Mouse (Mus musculus): ENCODE measurements at regions not wholly inside any gene's neighbourhood (a gene's known extent, or its start where the extent isn't known, plus 50 kb on each side); places are given as distances from the start of the nearest gene placed in this dataset.
"Not testable (repeated sequence)": the region's sequence is repeated elsewhere in the genome, so short reads cannot be mapped to it uniquely, and the experiment has no call there.

DNA sequence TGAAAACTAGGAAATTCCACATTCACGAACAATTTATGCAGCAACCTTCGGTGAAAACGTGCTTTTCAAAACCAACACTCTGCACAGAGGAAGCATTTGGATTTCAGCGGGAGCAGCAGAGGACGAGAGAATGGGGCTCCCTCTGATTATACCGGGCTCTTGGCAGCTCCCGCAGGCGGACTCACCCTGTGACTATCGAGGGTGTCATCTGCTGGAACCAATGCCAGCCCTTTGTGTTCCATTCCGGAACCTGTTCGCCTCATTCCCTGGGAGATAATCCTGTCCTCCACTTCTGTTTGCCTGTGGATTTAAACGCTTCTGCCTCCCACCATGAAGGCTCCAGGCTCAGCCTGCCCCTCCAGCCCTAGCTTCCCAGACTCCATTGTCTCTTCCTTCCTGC is 77.1 kb downstream of the Utp18 start:
- DNase-seq = peak; percentile 33 to 64

DNA sequence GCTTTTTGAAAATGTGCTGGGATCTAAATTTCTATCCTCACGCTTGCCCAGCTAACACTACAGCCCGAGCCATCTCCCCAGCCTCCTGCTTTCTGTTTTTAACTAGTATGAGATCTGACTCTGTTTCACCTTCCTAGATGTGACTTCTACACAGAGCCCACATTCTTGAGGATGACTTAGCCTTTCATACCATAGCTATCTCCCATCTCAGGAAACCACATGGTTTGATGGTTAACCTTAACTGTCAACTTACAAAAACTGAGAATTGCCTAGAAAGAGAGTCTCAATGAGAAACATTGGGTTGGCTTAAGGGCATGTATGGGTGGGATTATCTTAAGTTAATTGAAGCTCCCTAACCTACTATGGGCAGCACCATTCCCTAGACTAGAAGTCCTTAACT is 78.4 kb downstream of the Utp18 start:
- DNase-seq = no peak

DNA sequence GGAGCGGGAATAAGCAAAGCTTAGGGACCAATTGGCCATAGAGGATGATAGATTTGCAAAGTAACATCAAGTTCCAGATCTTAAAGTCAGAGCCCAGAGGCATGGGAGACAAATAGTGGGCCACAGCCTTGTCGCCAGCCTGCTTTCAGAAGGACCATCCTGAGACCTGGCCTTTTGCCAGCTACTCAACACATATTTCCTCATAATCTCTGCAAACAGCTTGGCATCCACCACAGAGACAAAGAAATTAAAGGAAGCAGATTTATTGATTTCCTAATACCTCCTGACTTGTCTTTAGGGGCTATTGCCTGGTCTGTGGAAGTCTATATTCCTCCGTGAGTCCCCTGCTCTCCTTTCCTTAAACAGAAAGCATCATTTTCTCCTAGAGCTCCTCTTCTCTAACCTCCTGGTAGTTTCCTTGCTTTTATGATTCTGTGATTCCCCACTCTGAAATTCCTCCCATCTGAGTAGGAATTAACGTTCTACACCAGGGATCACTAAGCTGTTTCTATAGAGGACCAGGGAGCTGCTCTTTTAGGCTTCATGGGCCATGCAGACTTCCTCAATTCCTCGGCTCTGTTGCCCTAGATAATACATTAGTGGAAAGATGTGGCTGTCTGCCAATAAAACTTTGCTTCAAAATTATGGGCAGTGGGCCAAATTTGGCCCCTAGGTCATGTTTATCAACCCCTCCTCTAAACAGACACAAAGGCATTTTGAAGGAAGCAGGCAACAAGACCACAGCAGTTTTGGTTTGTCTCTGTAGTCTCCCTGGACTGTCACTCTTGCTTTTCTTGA is 114.2 kb downstream of the Utp18 start:
- DNase-seq = peak; percentile 21 to 23

DNA sequence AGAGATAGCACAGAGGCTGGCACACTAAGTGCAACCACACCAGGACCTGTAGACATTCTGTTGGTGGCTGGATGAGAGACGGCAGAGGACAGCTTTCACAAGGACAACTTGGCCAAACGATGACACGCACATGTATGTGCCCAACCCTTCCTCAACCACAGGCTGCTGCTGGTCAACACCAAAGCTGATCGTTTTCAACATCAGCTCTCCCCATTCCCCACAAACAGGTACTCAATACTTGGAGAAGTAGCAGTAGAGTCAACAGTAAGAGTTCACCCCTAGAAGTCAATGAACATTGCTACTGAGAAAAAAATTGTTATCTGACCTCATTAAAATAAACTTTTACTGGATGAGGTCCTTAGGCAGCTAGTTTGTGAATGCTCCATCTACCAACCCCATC is 119.6 kb downstream of the Utp18 start:
- DNase-seq = no peak

DNA sequence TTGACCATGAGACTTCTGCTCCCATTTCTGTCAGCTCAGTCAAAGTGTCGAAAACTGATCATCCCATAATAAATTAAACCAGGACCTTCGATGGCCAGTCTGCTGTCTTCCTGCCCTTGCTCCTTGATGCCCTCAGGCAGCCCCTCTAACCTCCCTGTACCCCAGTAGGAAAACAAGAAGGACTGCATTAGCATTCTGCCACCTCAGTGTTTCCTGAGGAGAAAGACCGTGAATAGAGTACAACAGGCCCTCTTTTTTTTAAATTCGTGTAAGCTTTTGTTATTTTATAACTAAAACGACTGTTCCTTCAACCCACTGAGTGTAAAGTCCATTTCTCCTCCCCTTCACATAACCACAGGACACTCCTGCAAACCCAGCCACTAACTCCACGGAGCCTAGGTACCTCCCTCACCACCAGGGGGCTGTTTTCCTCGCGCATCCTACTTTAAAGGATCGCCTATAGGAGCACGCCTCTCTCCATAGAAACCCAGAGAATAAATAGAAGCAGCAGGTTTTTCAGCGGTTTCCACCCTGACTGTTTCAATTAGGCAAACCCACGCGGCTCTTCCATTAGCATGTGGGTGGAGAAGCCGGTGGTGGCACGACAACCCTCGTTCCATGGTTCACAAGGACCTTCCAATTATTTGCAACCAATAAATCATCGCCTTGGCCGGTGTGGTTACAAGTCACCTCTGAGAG is 122.6 kb downstream of the Utp18 start:
- DNase-seq = peak; percentile 66 to 70

DNA sequence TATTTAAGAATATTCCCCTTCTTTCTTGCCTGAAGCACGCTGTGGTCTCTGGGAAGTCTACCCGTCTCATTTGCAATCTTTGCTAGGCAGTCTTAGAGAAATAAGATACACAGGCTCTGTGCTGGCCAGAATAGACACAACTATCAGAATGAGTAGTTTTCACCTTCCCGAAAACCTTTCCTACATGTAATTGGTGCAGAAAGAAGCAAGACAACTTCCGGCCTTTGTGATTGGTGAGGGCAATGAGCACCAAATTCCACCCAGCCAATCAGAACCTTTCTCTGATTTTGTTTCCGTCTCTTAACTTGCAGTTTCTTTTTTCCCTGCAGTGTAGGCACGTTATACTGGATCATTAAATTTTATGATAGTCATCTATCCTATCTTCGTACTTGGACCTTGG is 127.7 kb downstream of the Utp18 start:
- no peak for DNase-seq

DNA sequence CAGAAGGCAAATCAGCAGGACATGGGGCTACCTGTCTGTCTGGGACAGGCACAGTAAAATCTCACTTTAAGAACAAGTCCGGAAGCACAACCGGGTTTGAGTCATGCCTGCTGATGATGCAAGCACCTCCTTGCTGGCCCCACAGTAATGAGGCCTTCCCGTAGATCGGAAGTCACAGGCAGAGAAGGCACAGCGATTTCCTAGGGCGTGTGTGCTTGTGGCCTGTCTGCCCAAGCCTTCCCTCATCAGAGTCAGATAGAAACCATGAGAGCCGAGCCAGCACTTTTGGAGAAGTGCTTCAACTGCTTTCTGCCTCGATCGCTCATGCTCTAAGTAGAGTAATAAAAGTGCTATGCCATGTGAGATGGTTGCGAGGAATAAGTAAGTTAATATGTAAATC is 148.9 kb downstream of the Utp18 start:
- no peak for DNase-seq

DNA sequence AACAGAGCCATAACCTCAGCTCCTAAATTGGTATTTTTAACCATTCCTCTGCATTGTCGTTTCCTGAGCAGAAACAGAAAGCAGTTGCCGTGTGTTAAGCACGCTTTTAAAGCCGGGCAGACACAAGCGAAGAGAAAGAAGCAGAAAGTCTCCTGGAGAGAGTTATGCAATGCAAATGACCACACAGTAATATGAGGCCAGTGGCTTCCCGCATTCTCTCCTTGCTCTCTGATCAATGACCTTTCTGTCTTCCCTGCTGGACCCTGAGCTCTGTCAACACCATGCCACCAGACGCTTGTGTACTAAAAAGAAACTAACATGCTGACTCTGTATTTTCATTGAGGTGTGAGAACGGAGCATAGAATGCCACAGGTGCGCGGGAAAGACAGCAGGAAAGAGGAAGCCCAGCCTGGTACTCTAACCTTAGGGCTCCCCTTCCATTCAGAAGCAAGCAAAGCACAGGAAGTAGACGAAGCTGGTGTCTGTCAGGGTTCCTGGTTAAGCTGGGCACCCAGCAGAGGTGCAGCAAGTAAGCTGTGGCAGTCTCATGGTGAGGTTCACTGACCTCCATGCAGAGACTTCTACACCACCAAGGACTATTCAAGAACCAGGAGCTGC is 151.9 kb downstream of the Utp18 start:
- DNase-seq = no peak

DNA sequence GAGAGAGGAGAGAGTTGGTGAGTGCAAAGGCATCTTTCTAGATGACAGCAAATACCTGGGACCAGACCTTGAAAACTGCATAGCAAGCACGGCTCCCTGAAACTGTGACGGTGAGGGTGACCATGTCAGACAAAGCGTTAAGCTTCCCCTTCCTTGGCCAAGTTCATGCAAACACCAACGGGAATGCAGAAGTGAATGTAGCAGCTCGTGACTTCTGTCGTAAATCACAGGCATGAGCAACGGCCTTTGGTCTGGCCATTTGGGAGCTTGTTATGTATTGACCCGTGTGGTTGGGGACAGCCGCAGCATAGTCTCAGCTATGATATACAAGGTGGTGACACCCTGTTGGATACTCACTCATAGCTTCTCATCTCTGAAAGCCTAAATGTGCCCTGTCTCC is 156.4 kb downstream of the Utp18 start:
- no peak for DNase-seq

DNA sequence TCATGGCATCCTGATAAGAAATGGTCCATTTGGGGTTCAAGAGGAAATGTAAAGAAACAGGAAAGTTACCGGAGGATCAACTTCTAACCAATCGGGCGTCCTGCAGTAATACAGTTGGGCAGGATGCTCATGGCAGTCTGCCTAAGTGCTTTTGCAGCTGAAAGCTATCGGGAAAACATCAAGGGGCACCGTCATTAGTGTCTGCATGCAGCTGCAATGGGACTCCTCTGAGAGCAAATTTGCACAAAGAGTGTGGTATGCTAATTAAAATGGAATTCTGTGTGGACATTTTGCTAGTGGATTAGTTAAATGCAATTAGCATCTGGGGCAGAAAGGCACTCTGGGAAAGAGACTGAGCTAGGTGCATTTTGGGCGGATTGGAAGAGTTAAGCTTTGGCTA is 160.3 kb downstream of the Utp18 start:
- DNase-seq = no peak

DNA sequence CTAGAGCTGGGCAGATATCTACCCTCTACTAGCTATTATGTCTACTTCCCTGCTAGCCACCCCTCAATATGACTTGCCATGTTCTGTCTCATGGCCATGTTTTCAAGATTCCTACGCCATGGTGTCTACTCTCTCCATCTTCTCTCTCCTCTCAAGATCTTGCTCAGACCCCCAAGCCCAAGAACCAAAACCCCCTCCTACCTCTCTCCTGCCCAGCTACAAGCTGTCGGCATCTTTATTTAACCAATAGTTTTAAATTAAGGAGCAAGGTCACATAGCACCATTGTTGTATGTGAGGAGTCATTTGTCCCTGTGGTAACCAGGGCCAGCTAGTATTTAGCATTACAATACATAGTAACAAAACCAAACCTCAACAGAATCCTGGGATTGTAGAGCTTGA is 166.4 kb downstream of the Utp18 start:
- no peak for DNase-seq

DNA sequence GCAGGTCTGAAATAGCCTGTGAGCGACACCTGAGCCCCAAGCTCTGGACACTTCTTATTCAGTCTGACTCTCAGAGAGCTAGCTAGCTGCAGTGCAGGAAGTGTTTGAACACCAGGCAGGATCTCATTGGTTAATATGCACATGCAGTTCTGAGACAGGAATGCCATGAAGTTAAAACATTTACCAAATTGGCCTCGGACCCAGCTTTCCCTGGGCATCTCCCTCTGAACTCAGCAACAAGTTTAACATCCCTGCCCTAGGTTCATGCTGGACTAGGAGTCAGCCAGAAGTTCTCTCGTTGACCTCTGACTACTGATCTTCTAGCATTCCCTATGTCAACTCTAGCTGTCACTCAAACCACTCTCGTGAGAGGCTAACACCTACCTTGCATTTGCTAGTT is 175.9 kb downstream of the Utp18 start:
- DNase-seq = no peak

DNA sequence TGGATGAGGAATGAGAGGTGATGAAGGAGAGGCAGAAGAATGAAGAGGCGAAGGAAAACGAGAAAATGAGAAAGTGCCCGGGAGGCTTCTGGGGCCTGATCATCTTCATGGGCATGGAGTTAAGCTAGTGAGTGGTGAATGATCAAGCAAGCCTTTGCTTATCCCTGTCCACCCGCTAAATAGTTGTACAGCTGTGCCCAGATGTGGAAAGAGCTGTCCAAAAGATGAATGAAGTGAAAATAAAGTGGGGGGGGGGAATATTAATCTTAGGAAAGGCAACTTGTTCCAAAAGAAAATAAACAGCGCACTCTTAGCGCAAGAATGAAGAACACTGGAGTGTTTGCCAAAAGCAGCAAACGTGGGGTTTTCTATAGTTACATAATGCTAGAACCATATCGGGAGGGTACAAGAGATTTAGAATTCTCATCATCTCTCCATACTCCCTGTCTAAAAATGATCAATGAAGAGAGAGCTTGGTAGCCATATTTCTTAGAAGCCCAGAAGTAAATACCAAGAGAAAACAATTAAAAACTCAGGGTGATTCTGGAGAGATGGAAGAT is 188.5 kb downstream of the Utp18 start:
- no peak for DNase-seq

DNA sequence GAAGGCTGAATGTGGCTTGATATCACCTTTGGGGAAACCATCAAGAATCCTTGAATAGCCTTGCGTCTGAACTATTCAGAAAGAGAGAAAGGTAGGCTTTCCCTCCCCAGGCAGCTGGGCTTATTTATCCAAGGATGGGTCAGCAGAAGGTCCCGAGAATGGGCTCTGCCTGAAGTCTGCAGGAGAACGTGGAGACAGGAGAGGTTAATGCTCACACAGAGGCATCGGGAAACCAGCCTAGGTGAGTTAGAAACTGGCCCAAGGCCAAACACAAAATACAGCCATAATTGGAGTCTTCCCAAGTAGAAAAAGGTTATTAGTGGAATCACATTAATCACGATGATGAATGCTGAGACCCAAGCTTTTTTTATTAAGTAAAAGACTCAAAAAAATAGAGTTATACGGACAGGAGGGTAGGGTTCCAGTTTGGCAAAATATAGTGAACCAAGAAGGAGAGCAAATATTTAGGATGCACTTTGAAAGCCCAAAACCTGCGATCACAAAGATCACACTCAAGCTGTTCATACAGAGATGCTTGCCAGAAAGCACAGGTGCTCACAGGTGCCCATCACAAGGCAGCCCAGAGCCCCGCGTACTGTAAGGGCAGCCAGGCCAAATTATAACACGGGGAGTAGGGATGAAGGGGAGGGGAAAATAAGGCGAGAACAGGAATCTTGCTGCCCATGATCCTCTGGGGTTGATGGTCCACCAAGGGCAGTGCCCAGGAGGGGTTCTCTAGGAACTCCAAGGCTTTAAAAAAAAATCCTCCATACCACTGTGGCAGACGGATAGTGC is 189.3 kb downstream of the Utp18 start:
- peak; percentile 85 to 89 for DNase-seq

DNA sequence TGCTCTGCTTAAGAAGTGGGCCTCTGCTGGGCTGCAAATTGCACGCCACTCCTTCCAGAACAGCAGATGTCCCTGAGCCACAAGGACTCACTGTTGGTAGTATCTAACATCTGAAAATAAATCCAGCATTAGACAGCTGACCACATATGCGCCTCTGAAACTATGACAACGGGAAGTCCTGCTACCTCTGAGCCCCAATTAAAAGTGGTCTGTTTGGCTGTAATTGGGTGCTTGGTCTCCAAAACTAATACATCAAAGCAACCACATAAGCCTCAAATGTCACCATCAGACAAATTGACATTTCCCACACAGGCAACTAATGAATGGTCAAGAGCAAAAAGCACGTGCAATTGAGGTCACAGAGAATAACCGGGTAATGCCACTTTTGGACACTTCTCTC is 201.9 kb downstream of the Utp18 start:
- DNase-seq = no peak

DNA sequence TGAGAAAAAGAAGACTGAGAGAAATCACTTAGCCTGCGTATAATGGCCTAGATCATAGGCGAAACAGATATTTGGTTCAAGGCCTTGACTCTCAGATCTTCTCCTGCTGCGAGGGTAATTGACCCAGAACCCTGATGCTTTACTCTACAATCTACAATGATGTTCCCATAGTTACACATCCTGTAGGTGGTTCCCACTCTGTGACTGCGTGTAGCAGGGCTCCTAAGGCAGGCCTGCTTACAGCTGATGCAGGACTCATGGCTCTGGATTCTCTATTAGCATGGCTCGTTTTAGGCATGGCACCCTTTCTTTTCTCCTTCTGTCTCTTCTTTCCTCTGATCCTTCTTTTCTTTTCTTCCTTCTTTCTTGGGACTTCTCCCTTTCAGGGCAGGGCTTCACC is 209.3 kb downstream of the Utp18 start:
- no peak for DNase-seq

DNA sequence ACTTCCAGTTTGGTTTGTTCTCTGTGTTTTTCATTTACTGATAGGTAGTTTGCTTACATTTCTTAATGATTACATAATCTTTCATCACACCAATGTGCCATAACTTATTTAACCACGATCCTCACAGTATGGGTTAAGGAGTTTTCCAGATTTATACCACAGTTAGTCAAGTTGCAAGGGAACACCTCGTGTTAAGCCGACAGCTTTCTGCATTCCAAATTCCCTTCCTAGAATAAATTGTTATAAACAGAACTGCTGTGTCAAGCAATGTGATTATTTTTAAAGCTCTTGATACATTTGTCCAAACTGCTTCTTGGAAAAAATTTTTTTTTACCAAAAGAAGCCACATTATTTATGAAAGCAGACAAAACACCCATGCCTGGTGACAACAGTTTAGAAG is 213.5 kb downstream of the Utp18 start:
- no peak for DNase-seq

DNA sequence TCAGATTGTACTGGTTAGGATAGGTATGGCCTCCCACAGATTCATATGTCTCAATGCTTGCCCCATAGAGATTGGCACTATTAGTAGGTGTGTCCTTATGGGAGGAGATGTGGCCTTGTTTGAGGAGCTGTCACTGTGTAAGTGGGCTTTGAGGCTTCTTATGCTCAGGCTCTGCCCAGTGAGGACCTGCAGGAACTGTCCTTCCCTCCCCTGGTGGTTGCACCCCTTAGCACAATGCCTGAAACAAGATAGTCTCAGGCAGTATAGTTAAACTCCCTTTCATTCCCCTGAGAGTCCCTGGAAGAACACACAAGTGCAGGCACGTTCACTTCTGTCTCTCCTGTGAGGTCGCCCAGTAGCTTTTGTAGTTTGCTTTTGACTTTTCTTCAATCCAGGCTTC is 223.9 kb downstream of the Utp18 start:
- no peak for DNase-seq

DNA sequence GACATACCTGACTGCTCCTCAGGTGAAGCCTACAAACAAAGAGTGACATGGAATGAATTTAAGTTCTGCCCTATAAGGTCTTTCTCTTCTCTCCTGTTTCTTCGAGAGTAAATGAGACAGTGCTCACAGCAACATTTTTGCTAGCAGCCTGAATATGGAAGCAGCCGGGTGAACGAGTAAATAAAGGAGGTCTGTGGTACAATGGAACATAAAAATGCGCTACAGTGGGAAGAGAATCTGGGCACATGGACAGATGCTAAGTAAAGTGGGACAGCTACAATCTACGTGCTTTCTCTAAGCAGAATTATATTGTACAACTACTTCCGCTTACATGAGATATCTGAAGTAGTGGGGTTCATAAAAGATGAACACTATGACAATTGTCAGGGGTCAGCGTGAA is 225.2 kb downstream of the Utp18 start:
- DNase-seq = no peak

DNA sequence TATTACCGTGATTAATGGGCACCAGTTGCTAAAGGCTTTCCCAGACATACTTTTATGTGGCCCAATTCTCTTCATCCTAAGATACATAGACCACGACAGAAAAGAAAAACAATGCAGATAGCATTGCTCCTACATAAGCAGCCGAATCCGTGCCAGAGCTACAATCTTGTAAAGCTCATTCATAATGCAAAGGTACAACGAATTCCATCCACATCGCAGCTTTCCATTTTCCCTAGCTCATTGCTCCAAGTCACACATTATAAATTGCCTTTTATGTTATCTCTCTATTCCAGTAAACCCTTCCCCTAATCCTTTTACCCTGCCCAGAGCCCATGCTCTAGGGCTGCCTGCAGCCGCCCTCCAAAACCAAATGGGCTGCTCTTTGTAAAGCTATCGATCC is 226.8 kb downstream of the Utp18 start:
- no peak for DNase-seq

DNA sequence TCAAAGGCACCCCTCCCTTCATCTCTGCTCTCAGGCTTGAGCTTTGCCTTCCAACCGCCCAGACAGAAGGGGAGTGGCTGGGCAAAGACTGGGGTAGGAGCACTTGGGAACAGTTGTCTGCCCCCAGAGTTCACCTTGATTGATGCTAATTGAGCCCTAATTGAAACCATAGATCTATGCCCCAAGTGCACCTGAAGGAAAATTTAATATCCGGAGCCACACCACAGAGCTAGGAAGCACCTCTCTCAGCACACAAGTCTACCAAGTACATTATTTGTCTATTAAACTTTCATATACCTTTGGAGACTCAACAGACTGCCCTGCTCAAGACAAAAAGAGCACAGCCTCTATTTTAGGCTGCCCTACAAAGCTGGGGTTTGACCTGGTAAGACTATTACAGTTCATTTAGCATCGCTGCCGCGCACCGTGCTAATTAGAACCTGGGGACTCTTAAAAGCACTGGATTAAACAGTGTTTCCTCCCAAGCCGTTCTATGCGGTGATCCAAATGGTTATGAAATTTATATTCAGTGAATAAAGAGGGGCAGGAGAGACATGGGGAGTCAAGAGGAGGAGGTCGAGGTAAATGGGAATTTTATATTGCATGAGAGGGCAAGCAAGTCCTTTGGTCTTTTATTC is 229.8 kb downstream of the Utp18 start:
- DNase-seq = no peak

DNA sequence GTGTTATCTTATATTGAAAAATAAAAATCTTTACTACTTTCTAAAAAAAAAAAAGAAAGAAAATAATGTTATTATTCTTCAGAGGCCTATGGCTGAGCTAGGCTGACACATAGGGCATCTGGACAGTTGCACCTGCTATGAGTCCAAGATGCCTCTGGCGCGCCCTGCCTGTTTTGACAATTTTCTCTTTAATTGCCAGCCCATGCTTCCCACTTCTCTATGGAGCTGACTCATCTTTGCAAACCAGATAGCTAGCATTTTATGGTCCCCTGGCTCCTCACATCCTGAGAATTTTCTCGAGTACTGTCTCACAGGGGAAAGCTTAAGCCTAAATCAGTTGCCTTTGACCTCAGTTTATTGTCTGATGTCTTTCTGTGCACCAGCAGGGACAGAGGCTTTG is 232.2 kb downstream of the Utp18 start:
- peak; percentile 44 to 57 for DNase-seq

DNA sequence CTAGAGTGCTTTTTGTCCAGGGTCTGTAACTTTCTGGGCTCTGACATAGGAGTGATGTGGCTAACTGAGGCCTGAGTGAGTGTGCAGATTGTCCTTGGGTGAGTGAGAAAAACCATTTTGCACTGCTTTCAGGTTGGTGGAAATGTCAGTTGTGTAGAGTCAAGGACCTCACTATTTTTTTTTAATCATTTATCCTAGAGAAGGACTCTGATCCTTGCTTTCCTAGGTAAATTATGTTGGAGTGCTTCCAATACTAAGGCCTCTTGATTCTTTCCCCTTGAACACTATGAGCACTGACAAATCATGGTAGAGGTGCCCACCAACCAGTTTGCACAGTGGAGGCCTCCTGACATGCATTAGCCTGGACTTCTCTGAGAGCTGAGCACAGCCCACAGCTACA is 233.6 kb downstream of the Utp18 start:
- DNase-seq = not testable (repeated sequence)
